Mouse (Mus musculus) limb, embryonic 11.5 days (tissue): ENCODE measurements at regions not wholly inside any gene's neighbourhood (a gene's known extent, or its start where the extent isn't known, plus 50 kb on each side); places are given as distances from the start of the nearest gene placed in this dataset.

Experiments used
- ATAC-seq: fragments of 200-750 bp; cut with Nextera tagmentation; 2 replicates; pipeline ENCODE4 v1.8.0; 2017; ENCODE audit warnings: low read depth; ENCODE audit not compliant: insufficient number of reproducible peaks, low FRiP score, low TSS enrichment
- DNase-seq: peaks from one replicate; pipeline ENCODE4 v3.0.0-alpha.2; 2015; ENCODE audit warnings: low spot score
- H3K27ac ChIP-seq: fragments of 300-500 bp; sonication (generic); replicated peaks from 2 replicates; pipeline ENCODE4 v1.5.1; 2014; ENCODE audit warnings: low read depth, mild to moderate bottlenecking, low read length
- H3K27me3 ChIP-seq: fragments of 300-500 bp; sonication (generic); 2 replicates; pipeline ENCODE4 v1.6.1; 2014; ENCODE audit warnings: mild to moderate bottlenecking, low read length, mixed read lengths; ENCODE audit not compliant: control insufficient read depth, insufficient read depth
- H3K36me3 ChIP-seq: fragments of 300-500 bp; sonication (generic); 2 replicates; pipeline ENCODE4 v1.6.1; 2014; ENCODE audit warnings: mild to moderate bottlenecking, low read length, moderate library complexity, mixed read lengths; ENCODE audit not compliant: control insufficient read depth, insufficient read depth
- H3K4me1 ChIP-seq: fragments of 300-500 bp; sonication (generic); 2 replicates; pipeline ENCODE4 v1.6.1; 2014; ENCODE audit warnings: low read length, mixed read lengths; ENCODE audit not compliant: control insufficient read depth, insufficient read depth
- H3K4me2 ChIP-seq: fragments of 300-500 bp; sonication (generic); 2 replicates; pipeline ENCODE4 v1.6.1; 2014; ENCODE audit warnings: low read depth, mild to moderate bottlenecking, moderate library complexity; ENCODE audit not compliant: severe bottlenecking
- H3K4me3 ChIP-seq: fragments of 300-500 bp; sonication (generic); 2 replicates; pipeline ENCODE4 v1.5.1; 2014; ENCODE audit warnings: low read depth, low read length
- H3K9ac ChIP-seq: fragments of 300-500 bp; sonication (generic); 2 replicates; pipeline ENCODE4 v1.6.1; 2014; ENCODE audit warnings: mild to moderate bottlenecking, low read length
- H3K9me3 ChIP-seq: fragments of 300-500 bp; sonication (generic); 2 replicates; pipeline ENCODE4 v1.6.1; 2016; ENCODE audit warnings: low read length; ENCODE audit not compliant: control insufficient read depth
- WGBS: fragments of 180-500 bp; shearing (Covaris S2); extraction: QIAGEN DNeasy Blood & Tissue Kit; methylation state at CpG from one replicate; pipeline ENCODE4 v1.1.7; 2014; 5-methylcytosine and 5-hydroxymethylcytosine counted together

GRCm38 (mm10) chr4:6513635-6514034 is 1720.5 kb upstream of the Impad1 start:
- no peak overlapping the region for H3K9ac ChIP-seq
- no peak overlapping the region for H3K4me2 ChIP-seq
- ATAC-seq = no peak
- H3K36me3 ChIP-seq = no peaks in the 10 kb centered on the region
- DNase-seq = no peak
- WGBS = 67% methylated on average over 3 of the region's 3 CpGs
- H3K9me3 ChIP-seq = no peaks in the 10 kb centered on the region
- H3K4me3 ChIP-seq = no peak overlapping the region
- no peak overlapping the region for H3K27ac ChIP-seq
- no peaks in the 10 kb centered on the region for H3K27me3 ChIP-seq
- H3K4me1 ChIP-seq = no peaks in the 10 kb centered on the region

DNA sequence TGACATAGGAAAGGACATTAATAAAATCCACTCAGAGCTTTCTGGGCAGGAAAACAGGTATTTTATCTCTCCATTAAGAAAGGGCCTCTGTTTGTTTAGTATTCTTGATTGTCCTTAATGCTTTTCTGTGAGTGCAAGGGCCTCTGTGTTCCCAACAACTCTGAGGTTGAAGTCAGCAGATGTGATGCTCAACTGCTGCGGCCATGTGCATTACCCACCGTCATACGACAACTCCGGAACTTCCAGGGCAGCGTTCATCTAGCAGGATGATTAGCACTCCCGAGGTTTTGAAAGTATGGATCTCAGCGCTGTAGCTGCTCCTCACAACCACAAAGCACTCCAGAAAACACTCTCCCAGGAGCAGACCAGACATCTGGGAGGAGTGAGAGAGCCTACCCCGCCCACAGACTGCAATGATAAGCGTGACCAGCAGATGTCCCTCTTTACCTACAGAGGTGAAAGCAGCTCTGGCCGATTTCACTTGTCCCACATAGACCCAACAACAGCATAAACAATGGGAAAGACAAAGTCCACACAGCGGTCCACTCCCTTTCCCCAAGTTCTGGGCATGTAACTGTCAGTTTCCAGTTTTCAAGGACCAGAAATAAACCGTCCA is 1719.7 kb upstream of the Impad1 start:
- peak; percentile 92 for DNase-seq
- H3K9ac ChIP-seq = no peak overlapping the region
- WGBS = 22% methylated on average over 12 of the region's 12 CpGs
- H3K9me3 ChIP-seq = no peaks in the 10 kb centered on the region
- H3K27ac ChIP-seq = no peak overlapping the region
- peak; percentile 85 for ATAC-seq
- no peak overlapping the region for H3K4me2 ChIP-seq
- no peaks in the 10 kb centered on the region for H3K36me3 ChIP-seq
- H3K4me3 ChIP-seq = no peak overlapping the region
- no peaks in the 10 kb centered on the region for H3K4me1 ChIP-seq
- H3K27me3 ChIP-seq = no peaks in the 10 kb centered on the region

GRCm38 (mm10) chr4:6508091-6508490 is 1714.9 kb upstream of the Impad1 start:
- no peaks in the 10 kb centered on the region for H3K36me3 ChIP-seq
- DNase-seq (no peak), ATAC-seq (no peak)
- WGBS = 88% methylated on average over 5 of the region's 5 CpGs
- H3K27ac ChIP-seq = no peak overlapping the region
- no peak overlapping the region for H3K4me3 ChIP-seq
- H3K9ac ChIP-seq = no peak overlapping the region
- H3K4me2 ChIP-seq = no peak overlapping the region
- H3K9me3 ChIP-seq = no peaks in the 10 kb centered on the region
- H3K4me1 ChIP-seq = no peaks in the 10 kb centered on the region
- no peaks in the 10 kb centered on the region for H3K27me3 ChIP-seq
